Mouse (Mus musculus): ENCODE results near the gene Sult1b1. TPM values are rescaled to one million over a fixed set of nuclear protein-coding genes. Genes with fewer than 3 reads are reported as not detected.
"Not testable (repeated sequence)": the region's sequence is repeated elsewhere in the genome, so short reads cannot be mapped to it uniquely, and the experiment has no call there.

The Sult1b1 gene
- polyA plus RNA-seq, 1 experiment from 2014 or later = not detected

DNA sequence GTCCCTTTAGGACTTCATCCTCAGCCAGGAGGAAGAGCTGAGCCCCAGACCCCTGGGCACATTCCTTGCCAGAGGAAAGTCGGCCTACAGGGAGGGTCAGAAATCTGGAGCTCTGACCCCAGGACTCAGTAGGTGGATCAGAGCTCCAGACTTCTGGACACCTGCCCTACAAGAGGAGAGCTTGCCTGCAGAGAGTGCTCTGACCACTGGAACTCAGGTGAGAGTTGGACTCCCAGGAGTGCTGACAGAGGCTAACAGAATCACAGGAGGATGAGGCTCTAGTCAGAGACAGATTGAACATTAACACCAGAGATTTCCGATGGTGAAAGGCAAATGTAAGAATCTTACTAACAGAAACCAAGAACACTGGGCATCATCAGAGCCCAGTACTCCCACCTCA, 14.4 kb downstream of the Sult1b1 start:
- H3K36me3 ChIP-seq; H3K9ac ChIP-seq; ATAC-seq (ENCODE audit: insufficient number of reproducible peaks, low FRiP score, low TSS enrichment, low read depth); H3K4me1 ChIP-seq; H3K4me3 ChIP-seq; H3K27me3 ChIP-seq; H3K27ac ChIP-seq; H3K4me2 ChIP-seq; H3K9me3 ChIP-seq: not testable (repeated sequence)
- WGBS = 82% methylated on average over 2 of the region's 2 CpGs

DNA sequence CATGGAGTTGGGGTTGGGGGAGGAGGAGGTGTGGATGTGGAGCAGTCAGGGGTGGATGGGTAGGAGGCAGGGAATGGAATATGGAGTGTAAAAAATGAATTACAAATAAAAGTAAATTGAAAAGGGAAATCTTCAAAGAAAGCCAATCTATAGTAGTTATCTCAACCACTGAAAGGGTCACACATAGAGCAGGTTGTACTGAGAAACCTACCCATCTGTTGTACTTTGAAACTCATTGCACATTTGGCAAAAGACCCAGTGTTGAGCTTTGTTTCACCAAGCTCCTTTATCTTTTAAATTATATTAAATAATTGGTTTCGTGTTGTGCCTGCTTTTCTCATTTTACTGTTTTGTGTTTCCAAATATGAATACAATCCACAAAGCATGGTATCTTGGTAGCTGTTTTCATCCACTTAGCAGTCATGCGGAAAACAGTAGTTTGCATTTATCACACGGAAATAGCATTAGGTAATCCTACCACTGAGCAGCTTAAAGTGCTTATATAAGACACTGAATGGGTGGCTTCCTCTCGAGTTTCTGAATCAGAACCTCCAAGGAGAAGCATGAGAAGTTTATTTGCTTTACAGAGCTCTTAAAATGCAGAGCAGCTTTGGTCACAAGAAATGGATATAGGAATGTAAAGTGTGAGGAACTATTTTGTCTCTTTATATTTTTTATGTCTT, 32.1 kb downstream of the Sult1b1 start:
- Histone ChIP-seq H3K4me1 (no peaks in the 10 kb centered on the region), H3K27me3 (no peaks in the 10 kb centered on the region), H3K27ac (no peak overlapping the region), H3K9ac (no peak overlapping the region), H3K4me3 (no peak overlapping the region), H3K9me3 (no peaks in the 10 kb centered on the region), H3K36me3 (no peaks in the 10 kb centered on the region), H3K4me2 (no peak overlapping the region)
- WGBS = 59% methylated on average over 4 of the region's 4 CpGs
- ATAC-seq (ENCODE audit: insufficient number of reproducible peaks, low FRiP score, low TSS enrichment, low read depth) = no peak

DNA sequence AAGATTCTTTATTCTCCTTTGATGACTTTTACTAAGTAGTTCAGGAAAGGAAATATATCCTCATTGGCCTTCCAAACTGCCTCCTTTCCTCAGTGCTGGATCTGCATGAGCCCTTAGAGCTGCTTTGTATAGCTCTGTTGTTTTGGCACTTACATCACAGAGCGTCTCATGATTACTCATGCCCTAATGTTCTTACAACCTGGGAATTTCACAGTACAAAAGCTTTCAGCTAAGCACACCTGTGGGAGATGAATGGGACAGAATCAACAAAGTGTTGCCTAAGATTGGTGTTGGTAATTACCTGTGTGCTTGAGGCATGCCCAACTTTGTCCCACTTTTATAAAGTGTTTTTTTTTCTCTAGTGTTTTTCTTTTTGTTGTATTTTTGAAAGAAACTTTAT, 35.3 kb downstream of the Sult1b1 start:
- H3K27me3 ChIP-seq = no peaks in the 10 kb centered on the region
- 55% methylated on average over 1 of the region's 1 CpGs for WGBS
- H3K4me3 ChIP-seq = no peak overlapping the region
- H3K4me2 ChIP-seq = no peak overlapping the region
- H3K27ac ChIP-seq = no peak overlapping the region
- no peaks in the 10 kb centered on the region for H3K36me3 ChIP-seq
- H3K4me1 ChIP-seq = no peaks in the 10 kb centered on the region
- ATAC-seq (ENCODE audit: insufficient number of reproducible peaks, low FRiP score, low TSS enrichment, low read depth) = no peak
- no peaks in the 10 kb centered on the region for H3K9me3 ChIP-seq
- no peak overlapping the region for H3K9ac ChIP-seq

DNA sequence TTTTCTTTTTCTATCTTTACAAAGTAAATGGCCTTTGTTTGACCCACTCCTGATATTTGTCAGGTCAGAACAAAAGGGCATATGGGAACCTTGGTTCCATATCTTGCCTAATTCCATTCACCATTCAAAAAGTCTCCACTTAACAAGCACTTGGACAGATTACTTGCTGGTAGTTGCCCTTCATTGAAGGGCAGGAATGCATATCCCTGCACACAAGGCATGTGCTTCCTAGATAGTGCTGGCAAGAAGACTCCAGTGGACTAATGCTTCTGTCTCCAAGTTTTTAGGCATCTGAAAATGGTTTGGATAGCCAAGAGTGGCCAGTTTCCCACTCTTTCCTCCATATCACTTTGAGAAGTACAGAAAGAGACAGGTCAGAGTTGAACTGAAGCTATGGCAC, 38.7 kb downstream of the Sult1b1 start:
- Histone ChIP-seq H3K27ac (no peak overlapping the region), H3K9ac (no peak overlapping the region), H3K36me3 (no peaks in the 10 kb centered on the region), H3K4me2 (no peak overlapping the region), H3K9me3 (no peaks in the 10 kb centered on the region), H3K27me3 (no peaks in the 10 kb centered on the region), H3K4me1 (no peaks in the 10 kb centered on the region), H3K4me3 (no peak overlapping the region)
- ATAC-seq (ENCODE audit: insufficient number of reproducible peaks, low FRiP score, low TSS enrichment, low read depth) = no peak

GRCm38 (mm10) chr5:87498936-87499335, 39.1 kb downstream of the Sult1b1 start:
- H3K27ac ChIP-seq = no peak overlapping the region
- no peak overlapping the region for H3K4me2 ChIP-seq
- H3K4me3 ChIP-seq = no peak overlapping the region
- no peaks in the 10 kb centered on the region for H3K9me3 ChIP-seq
- H3K4me1 ChIP-seq = no peaks in the 10 kb centered on the region
- ATAC-seq (ENCODE audit: insufficient number of reproducible peaks, low FRiP score, low TSS enrichment, low read depth) = no peak
- H3K27me3 ChIP-seq = no peaks in the 10 kb centered on the region
- no peaks in the 10 kb centered on the region for H3K36me3 ChIP-seq
- no peak overlapping the region for H3K9ac ChIP-seq

DNA sequence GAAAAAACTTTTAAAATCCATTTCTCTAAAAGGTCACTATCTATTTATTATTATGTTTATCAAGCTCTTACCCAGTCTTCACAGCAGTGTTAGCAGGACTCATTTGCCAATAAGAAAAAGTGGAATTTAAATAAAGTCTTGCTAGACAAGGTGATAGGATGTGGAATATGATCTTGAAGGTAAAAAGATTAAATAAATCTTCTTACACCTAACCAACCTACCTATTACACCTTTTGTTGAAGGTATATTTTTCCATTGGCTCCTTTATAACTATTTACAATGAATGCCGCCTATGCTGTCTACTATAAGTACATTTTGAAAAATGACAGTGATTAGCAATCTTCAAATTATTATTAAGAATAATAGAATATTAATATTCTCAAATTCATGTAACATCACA, 47.2 kb downstream of the Sult1b1 start, which contains the start of gene Ugt2a1:
Ugt2a1 (minus strand) TSS at position 101 of the 400 bp plus-strand sequence.
- ATAC-seq (ENCODE audit: insufficient number of reproducible peaks, low FRiP score, low TSS enrichment, low read depth) = no peak
- WGBS = 88% methylated on average over 1 of the region's 1 CpGs

GRCm38 (mm10) chr5:87486706-87487105, 51.3 kb downstream of the Sult1b1 start, which contains the start of gene Gm43638:
TSS of gene Gm43638 (minus strand) at chr5:87486806.
- H3K36me3 ChIP-seq; H3K9ac ChIP-seq; ATAC-seq (ENCODE audit: insufficient number of reproducible peaks, low FRiP score, low TSS enrichment, low read depth); H3K4me3 ChIP-seq; H3K4me2 ChIP-seq; H3K9me3 ChIP-seq; H3K27me3 ChIP-seq; H3K27ac ChIP-seq; H3K4me1 ChIP-seq: not testable (repeated sequence)
- 83% methylated on average over 1 of the region's 1 CpGs for whole genome bisulfite sequencing

More for the DNA sequence above, 47.2 kb downstream of the Sult1b1 start, which contains the start of gene Ugt2a1:
- H3K4me1 ChIP-seq = no peaks in the 10 kb centered on the region
- H3K27me3 ChIP-seq = no peaks in the 10 kb centered on the region
- no peak within 1 kb of the TSS for H3K27ac ChIP-seq
- no peak within 1 kb of the TSS for H3K4me2 ChIP-seq
- H3K9ac ChIP-seq = no peak within 1 kb of the TSS
- no peaks in the 10 kb centered on the region for H3K36me3 ChIP-seq
- no peaks in the 10 kb centered on the region for H3K9me3 ChIP-seq
- H3K4me3 ChIP-seq = no peak within 1 kb of the TSS

GRCm38 (mm10) chr5:87482160-87482559, 55.8 kb downstream of the Sult1b1 start, which contains the start of gene Ugt2a2:
TSS of gene Ugt2a2 (minus strand) at chr5:87482260.
- WGBS = 77% methylated on average over 5 of the region's 5 CpGs
- H3K4me3 ChIP-seq = no peak within 1 kb of the TSS
- no peaks in the 10 kb centered on the region for H3K9me3 ChIP-seq
- no peaks in the 10 kb centered on the region for H3K27me3 ChIP-seq
- no peak within 1 kb of the TSS for H3K9ac ChIP-seq
- no peak for ATAC-seq (ENCODE audit: insufficient number of reproducible peaks, low FRiP score, low TSS enrichment, low read depth)
- no peak within 1 kb of the TSS for H3K4me2 ChIP-seq
- H3K36me3 ChIP-seq = no peaks in the 10 kb centered on the region
- no peaks in the 10 kb centered on the region for H3K4me1 ChIP-seq
- no peak within 1 kb of the TSS for H3K27ac ChIP-seq

Other genes with a start within 250 kb of the Sult1b1 start
- gene Ugt2a3, start 201.0 kb downstream of the Sult1b1 start, polyA plus RNA-seq (2015; fragmentation: Nextera tagmentation; extraction: Ambion mirVana) = not detected in 2 replicates
- gene Ugt2b38, start 114.0 kb downstream of the Sult1b1 start, polyA plus RNA-seq (2015; fragmentation: Nextera tagmentation; extraction: Ambion mirVana) = not detected in 2 replicates
- not detected in 2 replicates for gene Ugt2a2, start 55.9 kb downstream of the Sult1b1 start, polyA plus RNA-seq (2015; fragmentation: Nextera tagmentation; extraction: Ambion mirVana)
- gene Gm43638, start 51.4 kb downstream of the Sult1b1 start, polyA plus RNA-seq (2015; fragmentation: Nextera tagmentation; extraction: Ambion mirVana) = not detected in 2 replicates
- gene Ugt2a1, start 47.3 kb downstream of the Sult1b1 start, polyA plus RNA-seq (2015; fragmentation: Nextera tagmentation; extraction: Ambion mirVana) = not detected in 2 replicates
- not detected in 2 replicates for gene Sult1d1, start 30.8 kb upstream of the Sult1b1 start, polyA plus RNA-seq (2015; fragmentation: Nextera tagmentation; extraction: Ambion mirVana)
- gene Sult1e1, start 53.4 kb upstream of the Sult1b1 start, polyA plus RNA-seq (2015; fragmentation: Nextera tagmentation; extraction: Ambion mirVana) = not detected in 2 replicates
- not detected in 2 replicates for gene Csn1s1, start 128.0 kb upstream of the Sult1b1 start, polyA plus RNA-seq (2015; fragmentation: Nextera tagmentation; extraction: Ambion mirVana)
- gene Csn2, start 161.4 kb upstream of the Sult1b1 start, polyA plus RNA-seq (2015; fragmentation: Nextera tagmentation; extraction: Ambion mirVana) = not detected in 2 replicates
- not detected in 2 replicates for gene Csn1s2a, start 236.4 kb upstream of the Sult1b1 start, polyA plus RNA-seq (2015; fragmentation: Nextera tagmentation; extraction: Ambion mirVana)